Mouse (Mus musculus): ENCODE results near the gene Lin9.

The Lin9 gene

GRCm38 (mm10) chr1:180696626-180697352, 55.8 kb downstream of the Lin9 start, which contains the start of gene Mixl1:
Mixl1 (minus strand) TSS chr1:180697034.
- in situ Hi-C loops (cut with MboI; ENCODE audit: low pct_unique_long_range_greater_than_20kb in 1 of 2, low sequenced_read_pairs in 2 of 2, unreplicated experiment in 1 of 2), result no loop called here

- in situ Hi-C loops (cut with MboI; ENCODE audit: low pct_unique_long_range_greater_than_20kb in 1 of 2, low sequenced_read_pairs in 2 of 2, unreplicated experiment in 1 of 2), result no loop called here
Observed at GRCm38 (mm10) chr1:180698063-180698462, 57.1 kb downstream of the Lin9 start.

GRCm38 (mm10) chr1:180703400-180703799, 62.5 kb downstream of the Lin9 start:
- in situ Hi-C loops (cut with MboI; ENCODE audit: low pct_unique_long_range_greater_than_20kb in 1 of 2, low sequenced_read_pairs in 2 of 2, unreplicated experiment in 1 of 2), result no loop called here

- in situ Hi-C loops (cut with MboI; ENCODE audit: low pct_unique_long_range_greater_than_20kb in 1 of 2, low sequenced_read_pairs in 2 of 2, unreplicated experiment in 1 of 2), result no loop called here
Observed at GRCm38 (mm10) chr1:180707368-180707767, 66.4 kb downstream of the Lin9 start.

GRCm38 (mm10) chr1:180707813-180708212, 66.9 kb downstream of the Lin9 start:
- in situ Hi-C loops (cut with MboI; ENCODE audit: low pct_unique_long_range_greater_than_20kb in 1 of 2, low sequenced_read_pairs in 2 of 2, unreplicated experiment in 1 of 2), result no loop called here

GRCm38 (mm10) chr1:180708935-180709776, 68.2 kb downstream of the Lin9 start:
- in situ Hi-C loops (cut with MboI; ENCODE audit: low pct_unique_long_range_greater_than_20kb in 1 of 2, low sequenced_read_pairs in 2 of 2, unreplicated experiment in 1 of 2), result no loop called here

GRCm38 (mm10) chr1:180718756-180719155, 77.8 kb downstream of the Lin9 start:
- in situ Hi-C loops (cut with MboI; ENCODE audit: low pct_unique_long_range_greater_than_20kb in 1 of 2, low sequenced_read_pairs in 2 of 2, unreplicated experiment in 1 of 2), result no loop called here

- in situ Hi-C loops (cut with MboI; ENCODE audit: low pct_unique_long_range_greater_than_20kb in 1 of 2, low sequenced_read_pairs in 2 of 2, unreplicated experiment in 1 of 2), result no loop called here
Observed at GRCm38 (mm10) chr1:180719483-180719882, 78.5 kb downstream of the Lin9 start.

GRCm38 (mm10) chr1:180719951-180720689, 79.2 kb downstream of the Lin9 start:
- in situ Hi-C loops (cut with MboI; ENCODE audit: low pct_unique_long_range_greater_than_20kb in 1 of 2, low sequenced_read_pairs in 2 of 2, unreplicated experiment in 1 of 2), result no loop called here

- in situ Hi-C loops (cut with MboI; ENCODE audit: low pct_unique_long_range_greater_than_20kb in 1 of 2, low sequenced_read_pairs in 2 of 2, unreplicated experiment in 1 of 2), result no loop called here
Observed at GRCm38 (mm10) chr1:180722608-180723007, 81.7 kb downstream of the Lin9 start.

GRCm38 (mm10) chr1:180723701-180724238, 82.8 kb downstream of the Lin9 start:
- in situ Hi-C loops (cut with MboI; ENCODE audit: low pct_unique_long_range_greater_than_20kb in 1 of 2, low sequenced_read_pairs in 2 of 2, unreplicated experiment in 1 of 2), result no loop called here

- in situ Hi-C loops (cut with MboI; ENCODE audit: low pct_unique_long_range_greater_than_20kb in 1 of 2, low sequenced_read_pairs in 2 of 2, unreplicated experiment in 1 of 2), result no loop called here
Observed at GRCm38 (mm10) chr1:180725704-180726179, 84.8 kb downstream of the Lin9 start, which contains the start of gene Acbd3. Acbd3 (plus strand) TSS chr1:180726043.

GRCm38 (mm10) chr1:180726183-180726582, 85.2 kb downstream of the Lin9 start:
- in situ Hi-C loops (cut with MboI; ENCODE audit: low pct_unique_long_range_greater_than_20kb in 1 of 2, low sequenced_read_pairs in 2 of 2, unreplicated experiment in 1 of 2), result no loop called here

- in situ Hi-C loops (cut with MboI; ENCODE audit: low pct_unique_long_range_greater_than_20kb in 1 of 2, low sequenced_read_pairs in 2 of 2, unreplicated experiment in 1 of 2), result no loop called here
Observed at GRCm38 (mm10) chr1:180729231-180729630, 88.3 kb downstream of the Lin9 start.

Measured in mouse embryonic stem cell (cell line).